Mouse (Mus musculus) liver, adult 2 months (tissue): ENCODE results near the gene Umps.

ENCODE experiments used
- CTCF ChIP-seq: fragments of 200-500 bp; IDR thresholded peaks from 2 replicates; pipeline ENCODE4 v1.5.1; 2011; ENCODE audit warnings: low read depth, low read length, control low read depth
- POLR2A ChIP-seq: fragments of 200-500 bp; IDR thresholded peaks from 2 replicates; pipeline ENCODE4 v1.6.1; 2011; ENCODE audit warnings: low read length, control low read depth; ENCODE audit not compliant: insufficient read depth; ENCODE audit errors: extremely low read depth

DNA sequence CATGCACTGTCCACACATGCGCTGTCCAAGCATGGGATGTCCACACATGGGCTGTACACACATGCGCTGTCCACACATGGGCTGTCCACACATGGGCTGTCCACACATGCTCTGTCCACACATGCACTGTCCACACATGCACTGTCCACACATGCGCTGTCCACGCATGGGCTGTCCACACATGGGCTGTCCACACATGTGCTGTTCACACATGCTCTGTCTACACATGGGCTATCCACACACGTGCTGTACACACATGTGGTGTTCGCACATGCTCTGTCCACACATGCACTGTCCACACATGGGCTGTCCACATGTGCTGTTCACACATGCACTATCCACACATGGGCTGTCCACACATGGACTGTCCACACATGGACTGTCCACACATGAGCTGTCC, 16.9 kb upstream of the Umps start:
- TF ChIP-seq CTCF (no peak), POLR2A (no peak)
